Mouse (Mus musculus): Measurements from ENCODE around the gene A830031A19Rik.
A peak's percentile ranks its signal among the peaks of the same experiment; 100 is the strongest.

The A830031A19Rik gene

DNA sequence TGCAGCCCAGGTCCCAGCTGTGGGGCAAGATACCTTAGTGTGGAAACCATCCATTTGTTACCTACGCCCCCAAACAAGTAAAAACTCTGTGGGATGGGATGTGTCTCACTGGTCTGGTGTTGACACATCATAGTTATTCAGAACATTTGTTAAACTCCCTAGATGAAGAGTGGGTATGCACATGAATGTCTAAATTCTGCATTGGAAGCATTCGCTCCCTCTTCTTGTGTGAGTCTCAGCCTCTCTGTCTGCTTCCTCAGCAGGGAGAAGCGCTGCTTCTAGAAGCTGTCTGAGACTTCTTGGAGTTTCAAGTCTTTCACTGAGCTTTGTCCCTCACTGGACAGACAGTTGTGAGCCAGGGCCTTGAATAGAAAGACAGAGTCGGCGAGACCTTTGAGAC is 65.9 kb downstream of the A830031A19Rik start:
- no peak for DNase-seq (ENCODE audit: low spot score in 2 of 2)

DNA sequence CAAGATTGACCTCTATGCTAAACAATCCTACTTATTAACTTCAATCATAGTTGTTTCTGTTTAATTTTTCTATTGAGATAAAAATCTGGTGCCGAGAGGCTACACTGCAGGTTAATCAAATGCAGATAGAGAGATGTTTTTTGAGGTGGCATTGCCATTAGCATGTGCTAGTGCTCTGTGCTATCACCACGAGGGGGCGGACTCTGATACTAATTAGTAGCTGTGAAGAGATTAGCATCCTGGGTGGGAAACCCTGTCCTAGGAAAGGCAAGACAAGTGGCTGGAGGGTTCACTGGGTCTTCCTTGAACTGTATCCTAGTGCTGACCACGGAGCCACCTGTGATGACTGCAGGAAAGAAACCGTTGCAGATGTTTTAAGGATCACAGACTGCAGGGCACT is 66.6 kb downstream of the A830031A19Rik start:
- no peak for DNase-seq (ENCODE audit: low spot score in 2 of 2)

DNA sequence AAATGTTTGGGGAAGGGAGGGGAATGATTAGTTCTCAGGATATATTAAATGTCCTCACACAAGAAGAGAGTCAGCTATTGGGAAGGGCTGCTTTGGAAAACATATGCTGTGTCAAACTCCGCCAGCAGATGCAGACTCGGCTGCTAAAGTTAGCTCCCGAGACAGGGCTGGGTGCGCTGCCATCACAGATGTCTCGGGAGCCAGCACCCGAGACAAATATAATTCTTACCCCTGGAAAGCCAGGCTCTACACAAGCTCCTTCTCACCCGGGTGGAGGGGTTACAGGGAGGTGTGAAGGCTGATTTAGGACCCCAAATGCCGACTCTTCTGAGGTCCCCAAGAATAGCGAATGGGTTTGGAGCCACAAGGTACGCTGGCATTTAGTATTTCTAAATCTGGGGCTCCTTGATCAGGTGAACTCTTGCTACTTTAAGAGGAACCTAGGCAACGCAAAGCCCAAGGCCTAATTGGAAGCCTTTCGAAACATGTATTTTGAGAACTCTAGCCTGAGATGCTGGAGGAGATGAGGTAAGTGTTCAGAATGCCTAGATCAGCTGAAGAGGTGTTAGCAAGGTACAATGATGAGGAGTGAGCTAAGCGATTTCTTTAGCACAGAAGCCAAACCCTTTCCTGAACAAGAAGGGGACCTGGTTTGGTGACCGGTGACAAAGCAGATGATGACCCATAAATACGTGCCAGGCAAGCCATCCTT is 69.3 kb downstream of the A830031A19Rik start:
- DNase-seq (ENCODE audit: low spot score in 2 of 2): peak; percentile 49 to 54

DNA sequence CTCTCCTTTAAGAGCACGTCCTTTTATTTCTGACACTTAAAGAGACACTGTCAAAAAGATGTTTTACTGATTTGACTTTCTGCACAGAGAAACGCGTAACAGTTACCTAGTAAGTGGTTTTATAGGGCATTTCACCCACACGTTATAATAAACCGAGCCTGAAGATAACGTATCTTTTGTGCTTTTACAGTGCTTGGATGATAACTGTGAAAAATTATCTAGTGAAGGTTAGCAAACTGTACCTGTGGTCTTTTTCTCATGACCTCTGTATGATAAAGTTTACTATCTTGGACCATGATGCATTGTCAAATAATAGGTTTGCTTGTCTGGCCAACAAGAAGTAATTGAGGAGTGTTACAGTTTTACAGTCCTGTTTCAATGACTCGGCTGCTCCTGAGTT is 74.2 kb downstream of the A830031A19Rik start:
- DNase-seq (ENCODE audit: low spot score in 2 of 2): no peak
